In the genomic region with DNA sequence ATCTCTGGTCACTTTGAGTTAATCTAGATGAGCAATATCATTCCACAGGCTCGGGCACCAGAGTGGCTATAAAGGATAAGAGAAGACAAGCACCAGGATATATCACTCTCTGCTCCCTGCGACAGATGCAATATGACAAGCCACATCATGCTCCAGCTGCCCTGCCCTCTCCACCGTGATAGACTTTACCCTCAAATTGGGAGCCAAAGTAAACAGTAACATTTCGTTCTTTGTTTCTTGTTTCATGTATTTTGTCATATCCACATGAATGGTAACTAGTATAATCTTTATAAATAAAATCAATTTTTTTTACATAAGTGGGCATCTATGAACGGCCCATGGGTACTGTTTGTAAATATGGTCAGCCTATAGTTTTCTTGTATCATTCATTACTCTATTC, we compare ENCODE assay signal across 31 mouse cellular contexts.
"Had no signal": no experiment of that assay in that cellular context is flagged by ENCODE, and none has a peak within 500 bp of the region (broad histone marks: within the 10 kb centered on the region; RNA-seq: fewer than 3 reads in every experiment).

No protein-coding gene starts in this region.

- H3K27me3 ChIP-seq: limb, embryonic 12.5 days; limb, embryonic 13.5 days; limb, embryonic 15.5 days; liver, embryonic 12.5 days; liver, embryonic 13.5 days; liver, embryonic 15.5 days; lung, embryonic 15.5 days; megakaryocyte, embryonic 14.5 days; midbrain, embryonic 12.5 days; midbrain, embryonic 13.5 days; midbrain, embryonic 15.5 days had no signal

- H3K9ac ChIP-seq: limb, embryonic 12.5 days; limb, embryonic 13.5 days; limb, embryonic 15.5 days; liver, embryonic 12.5 days; liver, embryonic 13.5 days; liver, embryonic 14.5 days; liver, embryonic 15.5 days; lung, embryonic 14.5 days; lung, embryonic 15.5 days; midbrain, embryonic 12.5 days; midbrain, embryonic 13.5 days; midbrain, embryonic 15.5 days had no signal

- H3K36me3 ChIP-seq: limb, embryonic 10.5 days; limb, embryonic 12.5 days; limb, embryonic 13.5 days; limb, embryonic 15.5 days; liver, embryonic 12.5 days; liver, embryonic 13.5 days; liver, embryonic 15.5 days; lung, embryonic 15.5 days; midbrain, embryonic 10.5 days; midbrain, embryonic 12.5 days; midbrain, embryonic 13.5 days; midbrain, embryonic 15.5 days had no signal

- H3K27ac ChIP-seq: left cerebral cortex, adult 2 months; limb, embryonic 10.5 days; limb, embryonic 13.5 days; limb, embryonic 15.5 days; liver, embryonic 12.5 days; liver, embryonic 13.5 days; liver, embryonic 14.5 days; liver, embryonic 15.5 days; lung, embryonic 15.5 days; macrophage; midbrain, embryonic 10.5 days; midbrain, embryonic 12.5 days; midbrain, embryonic 13.5 days; midbrain, embryonic 15.5 days had no signal

- ATAC-seq: liver, embryonic 12.5 days; lung, postnatal 0 days; midbrain, embryonic 13.5 days; midbrain, embryonic 15.5 days; midbrain, embryonic 16.5 days had no signal

- H3K9me3 ChIP-seq: limb, embryonic 10.5 days; limb, embryonic 12.5 days; limb, embryonic 13.5 days; limb, embryonic 15.5 days; liver, embryonic 12.5 days; liver, embryonic 13.5 days; liver, embryonic 15.5 days; lung, embryonic 15.5 days; megakaryocyte, embryonic 14.5 days; midbrain, embryonic 10.5 days; midbrain, embryonic 12.5 days; midbrain, embryonic 13.5 days; midbrain, embryonic 15.5 days had no signal

- H3K4me1 ChIP-seq: limb, embryonic 10.5 days; limb, embryonic 15.5 days; liver, embryonic 12.5 days; liver, embryonic 13.5 days; liver, embryonic 15.5 days; lung, embryonic 15.5 days; megakaryocyte, embryonic 14.5 days; midbrain, embryonic 13.5 days; midbrain, embryonic 15.5 days had no signal

- H3K4me3 ChIP-seq: left cerebral cortex, adult 2 months; limb, embryonic 10.5 days; limb, embryonic 12.5 days; limb, embryonic 13.5 days; limb, embryonic 15.5 days; liver, embryonic 12.5 days; liver, embryonic 13.5 days; liver, embryonic 15.5 days; lung, embryonic 15.5 days; megakaryocyte, embryonic 14.5 days; midbrain, embryonic 10.5 days; midbrain, embryonic 12.5 days; midbrain, embryonic 13.5 days; midbrain, embryonic 15.5 days; myocyte had no signal

- DNase-seq: left cerebral cortex, postnatal 4 days; liver; liver, embryonic 13.5 days; lung, adult 18-20 months; lung, adult 2 months; lung, embryonic 14.5 days; lung, postnatal 10 days; lung, postnatal 14 days; lung, postnatal 36 days; lung, postnatal 4 days; midbrain, embryonic 14.5 days had no signal

- H3K4me2 ChIP-seq: limb, embryonic 12.5 days; limb, embryonic 13.5 days; limb, embryonic 15.5 days; liver, embryonic 11.5 days; liver, embryonic 12.5 days; liver, embryonic 13.5 days; liver, embryonic 15.5 days; lung, embryonic 14.5 days; lung, embryonic 15.5 days; midbrain, embryonic 11.5 days; midbrain, embryonic 12.5 days; midbrain, embryonic 13.5 days; midbrain, embryonic 15.5 days had no signal
